Mouse (Mus musculus) monocyte, adult 5-6 weeks (primary cell): ENCODE data around the gene Fgg. TPM values are rescaled to one million over a fixed set of nuclear protein-coding genes. Genes with fewer than 3 reads are reported as not detected.

ENCODE experiments used
- ATAC-seq: fragments of 153-309, 156-312 bp; replicated peaks from 2 replicates; pipeline ENCODE4 v1.8.0; 2017; ENCODE audit warnings: mild to moderate bottlenecking; ENCODE audit not compliant: low TSS enrichment, insufficient number of reproducible peaks, severe bottlenecking, poor library complexity, low FRiP score
- total RNA-seq: library from RNA; stranded (forward); fragments of 200-1000, 200-491, 200-594 nt; gene quantifications from 3 replicates; pipeline ENCODE4 v1.2.3, GENCODE M21; 2017

The Fgg gene
- total RNA-seq, 1 experiment from 2014 or later = not detected

DNA sequence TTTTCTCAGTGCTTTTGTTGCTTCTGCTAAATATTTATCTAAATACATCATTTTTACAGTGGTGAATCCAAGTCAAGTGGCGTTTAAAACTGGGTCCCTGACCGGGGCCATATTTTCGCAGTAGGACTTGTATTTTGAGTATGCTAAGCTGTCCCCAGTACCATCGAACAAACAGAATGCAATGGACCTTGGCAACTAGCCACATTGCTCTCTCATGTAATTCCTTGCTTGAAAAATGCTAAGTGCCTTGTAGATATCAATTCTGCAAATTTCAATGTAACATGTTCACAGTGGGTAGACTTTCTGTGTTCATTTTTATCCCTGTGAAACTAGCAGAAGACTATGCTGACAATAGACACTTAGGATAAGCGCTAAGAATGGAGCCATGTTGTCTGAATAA is 13.7 kb downstream of the Fgg start:
- no peak for ATAC-seq

DNA sequence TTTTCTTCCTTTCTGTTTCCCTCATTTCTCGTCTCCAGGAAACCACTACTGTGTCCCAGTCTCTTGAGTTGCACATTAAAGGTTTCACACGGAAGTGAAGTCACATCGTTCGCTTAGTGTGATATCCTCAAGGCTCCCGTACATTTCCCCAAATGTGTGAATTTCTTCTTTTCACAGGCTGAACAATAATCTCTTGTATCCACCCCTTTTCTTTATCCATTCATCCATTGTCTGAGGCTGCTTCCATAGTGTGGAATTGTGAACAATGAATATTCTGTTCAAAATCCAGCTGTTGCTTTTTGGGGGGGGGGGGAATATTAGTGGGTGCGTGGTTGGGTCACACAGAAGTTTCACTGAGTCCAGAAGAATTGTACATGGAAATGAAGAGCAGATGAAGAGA is 17.5 kb downstream of the Fgg start:
- no peak for ATAC-seq

DNA sequence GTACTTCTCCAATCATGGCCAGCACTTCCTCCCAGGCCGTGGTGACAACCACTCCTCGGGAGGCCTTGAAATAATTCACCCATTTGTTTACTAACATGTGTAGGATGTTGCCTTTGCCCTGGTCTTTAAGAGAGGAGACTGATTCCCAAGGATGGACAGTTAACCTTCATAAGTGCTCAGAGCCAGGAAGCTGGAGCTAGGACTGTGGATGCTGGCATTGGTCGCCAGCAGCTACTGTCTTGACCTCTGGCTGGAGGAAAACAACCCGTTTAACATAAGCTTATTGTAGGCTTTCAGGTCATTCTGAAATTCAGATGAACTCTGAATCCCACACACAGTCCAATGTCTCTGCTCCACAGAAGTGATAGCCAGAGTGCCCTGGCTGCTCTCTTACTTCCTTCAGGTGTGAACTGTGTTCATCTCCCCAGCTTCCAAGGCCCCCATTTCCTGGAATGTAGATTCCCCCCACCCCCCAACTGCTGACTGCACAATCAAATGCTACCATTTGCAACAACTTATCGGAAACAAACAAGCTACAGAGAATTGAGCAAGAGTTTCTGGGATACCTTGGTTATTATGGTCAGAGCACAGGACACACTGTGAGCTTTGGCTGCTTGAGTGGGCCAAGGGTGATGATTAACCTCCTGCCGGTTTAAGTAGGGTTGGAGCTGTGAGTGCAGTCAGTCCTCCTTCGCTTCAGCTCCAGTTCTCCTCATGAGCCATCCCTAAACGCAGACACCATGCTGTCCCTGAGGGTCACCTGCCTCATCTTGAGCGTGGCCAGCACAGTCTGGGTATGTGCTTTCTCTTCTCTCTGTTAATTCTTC is 18.2 kb downstream of the Fgg start, which contains the start of gene Fga:
TSS of gene Fga (plus strand) at position 602 of the 827 bp plus-strand sequence.
- no peak for ATAC-seq

DNA sequence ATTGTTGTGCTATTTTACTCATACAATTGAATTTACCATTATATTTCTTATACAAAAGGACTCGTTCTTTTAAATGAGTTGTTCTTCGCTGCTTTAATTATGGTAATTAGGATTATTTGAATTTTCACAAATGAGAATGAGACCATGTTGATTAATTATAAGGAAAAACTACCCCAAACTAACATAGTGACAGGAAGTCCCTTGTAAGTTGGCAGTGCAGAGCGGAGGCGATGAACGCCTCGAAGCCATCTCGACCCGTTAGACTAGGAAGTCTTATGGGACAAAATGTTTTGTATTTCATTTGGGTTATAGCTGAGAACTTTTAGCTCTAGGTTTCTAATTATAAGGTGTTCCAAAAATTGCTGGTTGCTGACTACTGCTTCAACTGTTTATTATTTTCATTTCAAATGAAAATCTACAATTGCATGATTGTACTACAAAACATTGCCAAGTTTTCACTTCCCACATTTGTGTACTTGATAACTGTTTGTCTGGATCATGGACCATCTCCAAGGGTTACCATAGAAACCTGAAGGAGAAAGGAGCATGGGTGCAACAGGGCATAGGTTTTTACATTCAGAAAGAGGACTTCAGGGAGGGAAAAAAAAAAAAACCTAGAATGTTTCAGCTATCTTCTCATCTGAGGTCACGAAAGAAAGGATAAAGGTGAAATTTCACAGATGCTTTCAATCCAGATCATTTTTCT is 20.2 kb downstream of the Fgg start:
- no peak for ATAC-seq

DNA sequence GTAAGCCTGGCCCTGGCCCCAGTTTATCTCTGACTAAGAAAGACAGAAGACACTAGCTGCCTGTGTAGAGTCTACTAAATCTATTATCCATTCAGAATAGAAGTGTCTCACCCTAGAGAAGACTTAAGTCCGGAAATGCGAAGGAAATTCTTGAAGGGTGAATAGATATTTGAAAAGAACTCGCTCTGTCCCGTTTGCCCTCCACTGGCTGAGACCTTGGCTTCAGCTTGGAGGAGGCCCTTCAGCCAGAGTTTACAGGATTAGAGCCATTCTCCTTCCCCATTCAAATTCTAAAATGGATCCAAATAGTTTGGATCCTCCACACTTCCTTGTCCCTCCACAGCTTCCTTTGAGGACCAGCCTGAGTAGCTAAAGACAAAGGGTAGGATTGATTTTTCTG is 22.8 kb downstream of the Fgg start:
- ATAC-seq = no peak

DNA sequence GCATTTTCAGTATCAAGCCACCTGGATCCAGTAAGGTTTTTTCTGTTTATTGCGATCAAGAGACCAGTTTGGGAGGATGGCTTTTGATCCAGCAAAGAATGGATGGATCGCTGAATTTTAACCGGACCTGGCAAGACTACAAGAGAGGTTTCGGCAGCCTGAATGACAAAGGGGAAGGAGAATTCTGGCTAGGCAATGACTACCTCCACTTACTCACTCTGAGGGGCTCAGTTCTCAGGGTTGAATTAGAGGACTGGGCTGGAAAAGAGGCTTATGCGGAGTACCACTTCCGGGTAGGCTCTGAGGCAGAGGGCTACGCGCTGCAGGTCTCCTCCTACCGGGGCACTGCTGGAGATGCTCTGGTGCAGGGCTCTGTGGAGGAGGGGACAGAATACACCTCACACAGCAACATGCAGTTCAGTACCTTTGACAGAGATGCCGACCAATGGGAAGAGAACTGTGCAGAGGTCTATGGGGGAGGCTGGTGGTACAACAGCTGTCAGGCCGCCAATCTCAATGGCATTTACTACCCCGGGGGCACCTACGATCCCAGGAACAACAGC is 25.3 kb downstream of the Fgg start:
- ATAC-seq = no peak

DNA sequence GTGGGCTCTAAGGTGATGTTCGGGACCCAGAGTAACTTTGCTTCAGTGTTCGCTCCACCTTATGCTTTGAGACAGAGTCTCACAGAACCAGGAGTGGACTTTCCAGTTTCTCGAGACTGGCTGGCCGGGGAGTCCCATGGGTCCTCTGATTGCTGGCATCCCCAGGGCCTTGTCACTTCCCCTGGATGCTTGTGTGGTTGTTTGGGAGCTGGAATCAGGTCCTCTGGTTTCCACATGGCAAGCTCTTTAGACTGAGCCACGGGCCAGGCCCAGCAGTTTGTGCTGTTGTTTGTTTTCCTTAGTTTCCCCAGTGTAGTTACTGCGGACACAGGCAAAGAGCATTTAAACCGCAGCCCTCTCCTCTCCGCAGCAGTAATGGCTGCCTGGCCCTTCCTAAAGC is 26.3 kb downstream of the Fgg start:
- no peak for ATAC-seq

DNA sequence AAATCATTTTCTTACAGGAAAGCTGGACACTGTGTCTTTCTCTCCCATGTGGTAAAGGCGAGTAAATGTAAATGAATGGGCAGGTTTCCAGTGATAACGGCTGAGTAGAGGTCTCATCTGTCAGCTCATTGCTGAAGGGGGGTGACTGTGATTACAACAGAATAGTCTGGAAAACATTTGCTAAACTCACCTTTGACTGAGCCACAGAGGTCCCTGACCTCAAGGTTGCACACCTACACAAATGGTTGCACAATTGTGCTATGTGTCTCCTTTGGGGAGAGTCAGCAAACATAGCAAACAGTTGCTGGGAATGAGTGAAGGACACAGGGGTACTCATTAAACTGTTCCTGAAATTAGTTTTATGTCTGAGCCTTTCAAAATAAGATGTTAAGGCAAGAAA is 31.3 kb downstream of the Fgg start:
- ATAC-seq = no peak

DNA sequence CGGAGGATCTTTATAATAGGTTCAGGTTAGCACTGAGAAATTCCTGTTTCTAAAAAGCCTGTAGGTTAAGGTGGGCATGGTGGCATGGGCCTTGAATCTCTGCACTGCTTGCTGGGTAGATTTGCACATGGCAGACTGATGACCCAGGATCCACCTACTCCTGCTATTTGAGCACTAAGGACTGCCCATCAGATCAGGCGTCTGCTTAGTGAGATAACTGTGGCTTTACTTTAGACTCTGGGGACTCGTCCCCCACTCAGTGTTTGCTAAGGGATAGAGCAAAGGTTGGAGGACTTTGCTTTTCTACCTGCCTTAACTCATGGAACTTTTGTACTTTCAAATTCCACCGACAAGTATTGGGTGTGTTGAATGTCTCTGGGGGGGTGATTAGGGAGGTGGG is 32.1 kb downstream of the Fgg start:
- no peak for ATAC-seq

DNA sequence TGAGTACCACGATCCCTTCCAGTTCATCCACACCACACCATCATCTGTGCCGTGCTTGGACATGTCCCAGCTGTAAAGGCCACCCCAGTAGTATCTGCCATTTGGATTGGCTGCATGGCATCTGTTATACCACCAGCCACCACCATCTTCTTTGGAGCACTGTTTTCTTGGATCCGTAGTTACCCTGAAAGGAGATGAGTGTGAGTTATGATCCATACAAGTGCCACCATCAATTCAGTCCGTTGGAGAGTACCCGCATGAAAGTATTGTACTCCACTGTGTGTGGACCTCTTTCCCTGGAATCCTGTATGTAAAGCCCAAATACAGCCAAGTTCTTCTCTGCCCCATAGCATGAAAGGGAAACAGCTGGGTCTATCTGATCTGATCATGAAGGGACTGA is 34.9 kb downstream of the Fgg start:
- ATAC-seq = no peak

DNA sequence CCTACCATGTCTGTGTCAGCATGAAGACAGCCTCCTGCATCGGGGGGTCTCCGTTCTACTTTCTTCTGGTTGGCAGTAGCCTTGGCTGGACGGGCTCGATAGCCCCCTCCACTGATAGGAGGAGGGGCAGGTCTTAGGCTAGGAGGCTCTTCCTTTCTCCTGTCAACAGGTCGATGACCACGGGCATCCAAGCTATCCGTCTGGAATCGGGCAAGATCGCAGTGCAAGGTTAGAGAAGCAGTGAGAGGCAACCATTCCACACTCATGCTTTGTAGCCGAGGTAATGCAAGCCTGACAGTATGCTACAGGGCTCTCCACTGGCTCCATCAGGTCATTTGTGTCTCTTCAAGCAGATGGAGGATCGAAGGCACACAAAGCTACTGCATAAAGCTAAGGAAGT is 39.1 kb downstream of the Fgg start:
- no peak for ATAC-seq

DNA sequence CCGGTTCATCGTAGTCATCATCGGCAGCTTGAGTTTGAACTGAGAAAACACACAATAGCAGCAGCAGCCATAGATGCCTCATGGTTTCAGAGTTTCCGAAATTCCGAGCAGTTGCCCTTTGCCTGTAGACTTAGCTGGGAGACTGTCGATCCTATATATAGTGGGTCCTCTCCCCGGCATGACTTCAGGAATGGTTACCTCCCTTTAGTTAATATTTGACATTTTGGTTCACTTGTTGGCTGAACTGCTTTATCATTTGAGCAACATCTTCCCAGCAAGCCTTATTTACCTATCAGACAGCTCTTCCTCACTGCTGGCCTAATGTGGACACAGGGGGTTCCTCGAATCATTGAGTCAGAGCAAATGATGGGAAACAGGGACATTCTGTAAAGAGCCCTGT is 42.2 kb downstream of the Fgg start, which contains the start of gene Fgb:
TSS of gene Fgb (minus strand) at position 184 of the 400 bp plus-strand sequence.
- ATAC-seq = no peak

DNA sequence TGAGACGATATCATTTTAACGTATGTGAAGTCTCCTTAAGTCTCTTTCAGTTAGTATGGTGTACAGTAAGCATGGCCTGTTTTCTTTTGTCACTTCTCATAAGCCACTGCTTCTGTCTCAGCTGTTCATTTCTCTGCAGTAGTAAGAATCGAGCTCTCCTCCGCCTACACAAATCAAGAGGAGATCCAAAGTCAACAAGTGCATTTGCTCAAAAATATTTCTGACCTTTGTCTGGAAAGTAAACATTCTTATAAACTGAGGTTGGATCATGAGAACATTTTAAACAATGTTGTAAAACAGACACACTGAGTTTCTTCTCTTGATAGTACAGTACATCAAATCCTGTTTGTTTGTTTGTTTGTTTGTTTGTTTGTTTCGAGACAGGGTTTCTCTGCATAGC is 43.1 kb downstream of the Fgg start:
- no peak for ATAC-seq

DNA sequence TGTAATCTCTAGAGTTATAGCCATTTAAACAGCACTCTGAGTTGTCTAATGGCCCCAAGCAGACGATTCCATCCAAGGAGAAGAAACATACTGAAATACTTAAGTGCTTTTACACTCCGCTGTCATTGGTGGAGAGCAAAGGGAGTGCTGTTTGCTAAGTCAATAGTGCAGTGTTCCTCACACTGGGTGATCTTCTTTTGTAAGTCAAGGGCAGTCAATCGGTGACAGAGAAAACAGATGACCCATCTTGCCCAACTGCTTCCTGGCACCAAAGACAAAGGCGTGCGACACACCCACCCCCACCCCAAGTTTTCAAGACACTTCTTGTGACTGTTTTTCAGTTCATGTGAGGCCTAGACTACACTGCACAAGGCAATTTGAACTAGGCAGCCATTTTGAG is 44.6 kb downstream of the Fgg start:
- ATAC-seq = no peak

DNA sequence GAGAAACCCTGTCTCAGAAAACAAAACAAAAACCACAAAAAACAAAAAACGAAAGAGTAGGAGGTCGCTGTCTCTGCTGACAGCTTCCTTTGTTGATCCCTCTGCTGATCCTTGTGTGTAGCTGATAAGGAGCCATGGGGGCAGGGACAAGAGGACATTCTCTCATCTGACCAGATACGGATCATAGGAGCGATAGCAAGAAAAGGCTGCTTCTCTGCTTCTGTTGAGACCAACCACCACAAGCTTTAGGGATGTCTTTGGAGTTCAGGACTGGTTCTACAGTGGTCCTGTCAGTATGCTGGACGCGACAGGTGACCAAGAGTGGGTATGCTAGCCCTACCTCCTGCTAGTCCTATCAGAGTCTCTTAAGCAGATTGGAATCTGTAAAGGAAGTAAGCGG is 45.6 kb downstream of the Fgg start:
- ATAC-seq = no peak

DNA sequence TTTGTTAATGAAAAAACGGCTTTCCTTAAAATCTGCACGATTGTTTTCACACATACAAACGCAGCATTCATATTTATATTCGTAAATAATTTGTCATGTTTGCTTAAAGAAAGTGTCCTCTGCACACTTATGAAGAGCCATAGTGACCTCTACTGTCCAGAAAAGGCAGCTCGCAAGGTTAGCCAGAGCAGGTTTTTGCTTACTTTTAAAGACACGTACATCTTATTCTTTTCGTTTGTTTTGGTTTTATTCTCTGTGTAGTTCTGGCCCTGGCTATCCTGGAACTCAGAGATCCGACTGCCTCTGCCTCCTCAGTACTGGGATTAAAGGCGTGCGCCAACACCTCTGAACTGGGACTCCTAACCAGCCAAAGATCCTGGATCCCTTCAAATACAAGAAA is 46.2 kb downstream of the Fgg start:
- ATAC-seq = no peak

DNA sequence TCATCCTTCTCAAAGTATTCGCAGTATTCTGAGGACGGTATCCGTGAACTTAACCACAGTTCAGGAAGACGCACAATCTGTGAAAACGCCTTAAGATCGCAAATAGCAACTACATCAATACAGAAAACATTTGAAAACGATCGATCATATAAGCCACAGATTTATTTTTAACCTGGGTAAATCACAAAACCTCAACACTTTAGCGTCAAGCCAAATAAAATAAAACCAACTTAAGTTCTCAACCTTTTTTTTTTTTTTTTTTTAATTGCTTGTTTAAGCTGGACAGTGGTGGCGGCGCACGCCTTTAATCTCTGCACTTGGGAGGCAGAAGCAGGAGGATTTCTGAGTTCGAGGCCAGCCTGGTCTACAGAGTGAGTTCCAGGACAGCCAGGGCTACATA is 47.2 kb downstream of the Fgg start:
- ATAC-seq = no peak

DNA sequence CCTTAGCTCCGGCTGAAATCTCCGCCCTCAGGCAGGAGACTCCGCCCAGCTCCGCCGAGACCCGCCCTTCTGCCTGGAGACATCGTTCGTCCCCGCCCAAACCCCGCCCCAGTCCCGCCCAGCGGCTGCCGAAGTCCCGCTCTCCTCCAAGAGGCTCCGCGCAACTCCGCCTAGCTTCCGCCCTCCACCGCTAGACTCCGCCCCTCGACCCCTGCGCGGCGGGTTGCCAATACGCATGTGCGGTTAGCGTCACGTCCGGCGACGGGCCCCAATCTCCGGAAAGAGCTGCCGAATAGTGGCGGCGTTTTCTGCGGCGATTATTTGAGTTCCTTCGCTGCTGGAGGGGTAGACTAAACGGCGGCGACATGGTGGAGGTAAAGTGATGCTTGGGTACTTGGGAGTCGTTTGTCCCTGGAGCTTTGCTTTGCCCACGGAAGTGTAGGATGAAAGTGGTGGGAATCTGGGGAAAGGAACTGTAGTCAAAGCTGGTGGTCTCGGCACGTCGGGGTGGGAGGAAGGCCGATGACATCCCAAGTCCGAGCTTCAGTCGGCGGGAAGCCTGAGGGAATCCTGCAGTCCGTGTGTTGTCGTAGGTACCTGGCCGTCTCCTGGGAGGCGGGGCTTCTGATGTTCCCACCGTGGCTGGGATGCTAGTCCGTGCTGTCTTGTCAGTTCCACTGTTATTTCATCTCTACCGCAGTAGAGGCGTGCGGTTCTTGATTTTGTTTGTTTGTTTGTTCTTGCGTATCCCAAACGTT is 47.9 kb downstream of the Fgg start, which contains the start of gene Plrg1:
TSS of gene Plrg1 (plus strand) at position 242 of the 758 bp plus-strand sequence.
- ATAC-seq = peak; percentile 93

DNA sequence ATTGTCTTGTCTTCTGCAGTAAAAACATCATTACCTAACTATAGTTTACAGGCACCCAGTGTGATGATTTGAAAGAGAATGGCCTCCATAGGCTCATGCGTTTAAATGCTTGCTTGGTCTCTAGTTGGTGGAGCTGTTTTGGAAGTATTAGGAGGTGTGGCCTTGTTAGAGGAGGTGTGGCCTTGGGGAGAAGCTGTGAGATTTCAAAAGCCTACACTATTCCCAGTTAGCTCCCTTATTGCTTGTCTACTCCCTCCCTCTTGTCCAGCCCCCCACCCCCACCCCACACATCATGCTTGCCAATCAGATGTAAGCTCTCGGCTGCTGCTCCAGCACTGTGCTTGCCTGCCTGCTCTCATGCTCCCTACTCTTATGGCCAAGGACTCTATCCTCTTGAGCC is 49.5 kb downstream of the Fgg start:
- ATAC-seq = no peak
